Mouse (Mus musculus): ENCODE measurements around the gene Zfp963. TPM values are rescaled to one million over a fixed set of nuclear protein-coding genes. Genes with fewer than 3 reads are reported as not detected.

The Zfp963 gene
- total RNA-seq (2021): 1 to 10 TPM; 4.7 to 6.7 TPM
- long read RNA-seq, transcript Zfp963-201 (4 exons, 2,291 nt): major isoform, 6 of 7 reads
- long read RNA-seq, partial matches to known transcripts: 0 of 7 reads
- long read RNA-seq, other reads (novel, unspliced or antisense): 1 of 7 reads

GRCm38 (mm10) chr8:69749544-69750454, at the start of gene Zfp963:
Zfp963 (minus strand) TSS chr8:69749970.
- DNase-seq (ENCODE audit: low spot score in 2 of 2): peak; percentile 93 to 96

- peak in 1 of 2 experiments; percentile 9 for DNase-seq (ENCODE audit: low spot score in 2 of 2)
These were observed 49.5 kb upstream of the Zfp963 start for GRCm38 (mm10) chr8:69799261-69799660.

- peak in 1 of 2 experiments; percentile 6 for DNase-seq (ENCODE audit: low spot score in 2 of 2)
These were observed 47.9 kb upstream of the Zfp963 start for GRCm38 (mm10) chr8:69797661-69798060.

GRCm38 (mm10) chr8:69796721-69797345, 47.1 kb upstream of the Zfp963 start:
- DNase-seq (ENCODE audit: low spot score in 2 of 2): peak in 1 of 2 experiments; percentile 7

GRCm38 (mm10) chr8:69794901-69795300, 45.1 kb upstream of the Zfp963 start:
- DNase-seq (ENCODE audit: low spot score in 2 of 2): peak in 1 of 2 experiments; percentile 7

GRCm38 (mm10) chr8:69794096-69794495, 44.3 kb upstream of the Zfp963 start:
- DNase-seq (ENCODE audit: low spot score in 2 of 2): peak in 1 of 2 experiments; percentile 7

- peak in 1 of 2 experiments; percentile 7 for DNase-seq (ENCODE audit: low spot score in 2 of 2)
These were observed 43.9 kb upstream of the Zfp963 start for GRCm38 (mm10) chr8:69793666-69794065.

GRCm38 (mm10) chr8:69791415-69792068, 41.8 kb upstream of the Zfp963 start:
- DNase-seq (ENCODE audit: low spot score in 2 of 2): peak in 1 of 2 experiments; percentile 33

- peak; percentile 88 to 89 for DNase-seq (ENCODE audit: low spot score in 2 of 2)
These were observed 41.1 kb upstream of the Zfp963 start, which contains the start of the genes Atp13a1 and Zfp866 for GRCm38 (mm10) chr8:69790773-69791367. Atp13a1 (plus strand) TSS chr8:69791163. Zfp866 (minus strand) TSS chr8:69791178.

- DNase-seq (ENCODE audit: low spot score in 2 of 2): no peak
These were observed 40.6 kb upstream of the Zfp963 start for GRCm38 (mm10) chr8:69790364-69790763.

GRCm38 (mm10) chr8:69789731-69790130, 40.0 kb upstream of the Zfp963 start:
- no peak for DNase-seq (ENCODE audit: low spot score in 2 of 2)

- no peak for DNase-seq (ENCODE audit: low spot score in 2 of 2)
These were observed 39.3 kb upstream of the Zfp963 start for GRCm38 (mm10) chr8:69789105-69789504.

GRCm38 (mm10) chr8:69777111-69777510, 27.3 kb upstream of the Zfp963 start:
- no peak for DNase-seq (ENCODE audit: low spot score in 2 of 2)

GRCm38 (mm10) chr8:69775149-69775534, 25.4 kb upstream of the Zfp963 start:
- no peak for DNase-seq (ENCODE audit: low spot score in 2 of 2)

- peak; percentile 85 to 90 for DNase-seq (ENCODE audit: low spot score in 2 of 2)
These were observed 24.9 kb upstream of the Zfp963 start, which contains the start of gene Gm20422 for GRCm38 (mm10) chr8:69774503-69775148. Gm20422 (minus strand) TSS chr8:69774886.

- DNase-seq (ENCODE audit: low spot score in 2 of 2): no peak
These were observed 22.3 kb upstream of the Zfp963 start for GRCm38 (mm10) chr8:69772106-69772505.

GRCm38 (mm10) chr8:69771221-69771620, 21.5 kb upstream of the Zfp963 start:
- DNase-seq (ENCODE audit: low spot score in 2 of 2): no peak

- no peak for DNase-seq (ENCODE audit: low spot score in 2 of 2)
These were observed 12.2 kb upstream of the Zfp963 start for GRCm38 (mm10) chr8:69761814-69762445.

- DNase-seq (ENCODE audit: low spot score in 2 of 2): no peak
These were observed 8.5 kb upstream of the Zfp963 start for GRCm38 (mm10) chr8:69758316-69758715.

- DNase-seq (ENCODE audit: low spot score in 2 of 2): no peak
These were observed 2.7 kb upstream of the Zfp963 start for GRCm38 (mm10) chr8:69752437-69752836.

Data from layer of hippocampus, postnatal 10 days (tissue).